Mouse (Mus musculus): ENCODE measurements at regions not wholly inside any gene's neighbourhood (a gene's known extent, or its start where the extent isn't known, plus 50 kb on each side); places are given as distances from the start of the nearest gene placed in this dataset.

GRCm38 (mm10) chr12:13164791-13165190, 84.2 kb downstream of the Ddx1 start:
- DNase-seq (ENCODE audit: low spot score in 2 of 2) = no peak

- no peak for DNase-seq (ENCODE audit: low spot score in 2 of 2)
Observed at GRCm38 (mm10) chr12:13161051-13161450, 88.0 kb downstream of the Ddx1 start.

GRCm38 (mm10) chr12:13159346-13160055, 89.5 kb downstream of the Ddx1 start:
- no peak for DNase-seq (ENCODE audit: low spot score in 2 of 2)

- DNase-seq (ENCODE audit: low spot score in 2 of 2) = no peak
Observed at GRCm38 (mm10) chr12:13157666-13158381, 91.2 kb downstream of the Ddx1 start.

- no peak for DNase-seq (ENCODE audit: low spot score in 2 of 2)
Observed at GRCm38 (mm10) chr12:13157089-13157488, 91.9 kb downstream of the Ddx1 start.

- DNase-seq (ENCODE audit: low spot score in 2 of 2) = no peak
Observed at GRCm38 (mm10) chr12:13150751-13151150, 98.3 kb downstream of the Ddx1 start.

GRCm38 (mm10) chr12:13147251-13147650, 101.8 kb downstream of the Ddx1 start:
- DNase-seq (ENCODE audit: low spot score in 2 of 2) = no peak

GRCm38 (mm10) chr12:13145186-13146115, 103.6 kb downstream of the Ddx1 start:
- DNase-seq (ENCODE audit: low spot score in 2 of 2) = no peak

GRCm38 (mm10) chr12:13144739-13145138, 104.3 kb downstream of the Ddx1 start:
- no peak for DNase-seq (ENCODE audit: low spot score in 2 of 2)

- DNase-seq (ENCODE audit: low spot score in 2 of 2) = no peak
Observed at GRCm38 (mm10) chr12:13140636-13141035, 108.4 kb downstream of the Ddx1 start.

GRCm38 (mm10) chr12:13139189-13139588, 109.8 kb downstream of the Ddx1 start:
- no peak for DNase-seq (ENCODE audit: low spot score in 2 of 2)

GRCm38 (mm10) chr12:13134168-13134567, 114.8 kb downstream of the Ddx1 start:
- no peak for DNase-seq (ENCODE audit: low spot score in 2 of 2)

GRCm38 (mm10) chr12:13129677-13130082, 119.3 kb downstream of the Ddx1 start:
- DNase-seq (ENCODE audit: low spot score in 2 of 2) = peak; percentile 41 to 69

- no peak for DNase-seq (ENCODE audit: low spot score in 2 of 2)
Observed at GRCm38 (mm10) chr12:13127407-13127806, 121.6 kb downstream of the Ddx1 start.

- DNase-seq (ENCODE audit: low spot score in 2 of 2) = no peak
Observed at GRCm38 (mm10) chr12:13125054-13125453, 124.0 kb downstream of the Ddx1 start.

- no peak for DNase-seq (ENCODE audit: low spot score in 2 of 2)
Observed at GRCm38 (mm10) chr12:13122282-13122681, 126.7 kb downstream of the Ddx1 start.

GRCm38 (mm10) chr12:13120581-13120980, 128.4 kb downstream of the Ddx1 start:
- no peak for DNase-seq (ENCODE audit: low spot score in 2 of 2)

GRCm38 (mm10) chr12:13119653-13120052, 129.4 kb downstream of the Ddx1 start:
- no peak for DNase-seq (ENCODE audit: low spot score in 2 of 2)

GRCm38 (mm10) chr12:13118026-13118425, 131.0 kb downstream of the Ddx1 start:
- DNase-seq (ENCODE audit: low spot score in 2 of 2) = no peak

- no peak for DNase-seq (ENCODE audit: low spot score in 2 of 2)
Observed at GRCm38 (mm10) chr12:13114341-13114740, 134.7 kb downstream of the Ddx1 start.

- DNase-seq (ENCODE audit: low spot score in 2 of 2) = no peak
Observed at GRCm38 (mm10) chr12:13106931-13107330, 142.1 kb downstream of the Ddx1 start.

All from gastrocnemius, postnatal 4 days (tissue).